Mouse (Mus musculus) cortical plate, adult 2 months (tissue): ENCODE measurements around the gene Cdkl1. TPM values are rescaled to one million over a fixed set of nuclear protein-coding genes. Genes with fewer than 3 reads are reported as not detected.

ENCODE experiments used
- H3K27ac ChIP-seq: fragments of 200-500 bp; 2 replicates; pipeline ENCODE4 v1.5.1; 2012; ENCODE audit warnings: low read length, control low read depth, inconsistent platforms; ENCODE audit not compliant: insufficient read depth
- H3K4me1 ChIP-seq: fragments of 200-500 bp; 2 replicates; pipeline ENCODE4 v1.6.1; 2011; ENCODE audit warnings: low read length; ENCODE audit not compliant: control insufficient read depth, insufficient read depth
- H3K4me3 ChIP-seq: fragments of 200-500 bp; 2 replicates; pipeline ENCODE4 v1.5.1; 2011; ENCODE audit warnings: mild to moderate bottlenecking, low read length, control low read depth; ENCODE audit not compliant: insufficient read depth
- CTCF ChIP-seq: fragments of 200-500 bp; IDR thresholded peaks from 2 replicates; pipeline ENCODE4 v1.5.1; 2011; ENCODE audit warnings: mild to moderate bottlenecking, control low read depth, low read length; ENCODE audit not compliant: insufficient read depth; ENCODE audit errors: extremely low read depth
- POLR2A ChIP-seq: fragments of 200-500 bp; IDR thresholded peaks from 2 replicates; pipeline ENCODE4 v1.6.1; 2011; ENCODE audit warnings: mild to moderate bottlenecking, low read length, control low read depth; ENCODE audit not compliant: insufficient read depth; ENCODE audit errors: extremely low read depth
- polyA plus RNA-seq: library from polyadenylated mRNA; depleted of rRNA; stranded (reverse); fragments of >200 nt; gene quantifications from 2 replicates; pipeline ENCODE4 v1.2.3, GENCODE M21; 2012

Cdkl1 gene
- polyA plus RNA-seq, 1 experiment, result 13.3 TPM

- no peak overlapping the region for H3K4me3 ChIP-seq
- TF ChIP-seq CTCF (no peak), POLR2A (no peak)
- H3K27ac ChIP-seq, result no peak overlapping the region
- H3K4me1 ChIP-seq, result no peaks in the 10 kb centered on the region
Observed at GRCm38 (mm10) chr12:69788380-69788779, 2.7 kb downstream of the Cdkl1 start.

- Histone ChIP-seq H3K4me1 (no peaks in the 10 kb centered on the region), H3K4me3 (no peak overlapping the region), H3K27ac (no peak overlapping the region)
- no peak for TF ChIP-seq CTCF
- TF ChIP-seq POLR2A, result no peak
Observed at GRCm38 (mm10) chr12:69785471-69785870, 5.6 kb downstream of the Cdkl1 start.

- Histone ChIP-seq H3K4me1 (no peaks in the 10 kb centered on the region), H3K27ac (no peak overlapping the region)
- no peak for TF ChIP-seq POLR2A
- TF ChIP-seq CTCF, result no peak
Observed at GRCm38 (mm10) chr12:69783247-69784025, 7.6 kb downstream of the Cdkl1 start.

GRCm38 (mm10) chr12:69781935-69782650, 9.0 kb downstream of the Cdkl1 start:
- H3K4me3 ChIP-seq, result no peak overlapping the region
- H3K4me1 ChIP-seq, result no peaks in the 10 kb centered on the region
- H3K27ac ChIP-seq, result no peak overlapping the region
- TF ChIP-seq POLR2A (no peak), CTCF (no peak)

More at GRCm38 (mm10) chr12:69783247-69784025, 7.6 kb downstream of the Cdkl1 start:
- no peak overlapping the region for H3K4me3 ChIP-seq

GRCm38 (mm10) chr12:69781480-69781879, 9.6 kb downstream of the Cdkl1 start:
- Histone ChIP-seq H3K27ac (no peak overlapping the region), H3K4me1 (no peaks in the 10 kb centered on the region), H3K4me3 (no peak overlapping the region)
- TF ChIP-seq POLR2A, result no peak
- no peak for TF ChIP-seq CTCF

- H3K27ac ChIP-seq, result no peak overlapping the region
- TF ChIP-seq POLR2A (no peak), CTCF (no peak)
- no peaks in the 10 kb centered on the region for H3K4me1 ChIP-seq
- no peak overlapping the region for H3K4me3 ChIP-seq
Observed at GRCm38 (mm10) chr12:69777957-69778356, 13.1 kb downstream of the Cdkl1 start.

GRCm38 (mm10) chr12:69777341-69777730, 13.7 kb downstream of the Cdkl1 start:
- TF ChIP-seq POLR2A, result no peak
- TF ChIP-seq CTCF, result no peak
- no peak overlapping the region for H3K4me3 ChIP-seq
- H3K4me1 ChIP-seq, result no peaks in the 10 kb centered on the region
- no peak overlapping the region for H3K27ac ChIP-seq

GRCm38 (mm10) chr12:69776607-69777340, 14.3 kb downstream of the Cdkl1 start:
- Histone ChIP-seq H3K4me3 (no peak overlapping the region), H3K27ac (no peak overlapping the region), H3K4me1 (no peaks in the 10 kb centered on the region)
- no peak for TF ChIP-seq CTCF

- no peak for TF ChIP-seq POLR2A
- TF ChIP-seq CTCF, result no peak
- H3K4me1 ChIP-seq, result no peaks in the 10 kb centered on the region
- H3K27ac ChIP-seq, result no peak overlapping the region
- no peak overlapping the region for H3K4me3 ChIP-seq
Observed at GRCm38 (mm10) chr12:69768841-69769240, 22.2 kb downstream of the Cdkl1 start.
